Mouse (Mus musculus): Measurements from ENCODE around the gene Esd. TPM values are rescaled to one million over a fixed set of nuclear protein-coding genes. Genes with fewer than 3 reads are reported as not detected.
A peak's percentile ranks its signal among the peaks of the same experiment; 100 is the strongest.

The Esd gene
- polyA plus RNA-seq (2015; fragmentation: Nextera tagmentation; extraction: Ambion mirVana) = 303 and 336 TPM in 2 replicates

GRCm38 (mm10) chr14:74732079-74732783, at the start of gene Esd:
Esd (plus strand) TSS chr14:74732297.
- Histone ChIP-seq H3K27ac (peak within 1 kb of the TSS; percentile 64), H3K4me3 (peak within 1 kb of the TSS; percentile 64), H3K4me1 (peaks cover 12% of the 10 kb centered on the region), H3K36me3 (ENCODE audit: poor library complexity, severe bottlenecking) (peaks cover 13% of the 10 kb centered on the region), H3K9ac (peak within 1 kb of the TSS; percentile 80), H3K4me2 (peak within 1 kb of the TSS; percentile 73), H3K27me3 (no peaks in the 10 kb centered on the region), H3K9me3 (replicated peaks) (no peaks in the 10 kb centered on the region)
- under 1% methylated on average over 52 of the region's 53 CpGs for WGBS
- ATAC-seq = peak; percentile 99

- Histone ChIP-seq H3K27me3 (no peaks in the 10 kb centered on the region), H3K9ac (no peak overlapping the region), H3K27ac (no peak overlapping the region), H3K4me1 (no peaks in the 10 kb centered on the region), H3K9me3 (replicated peaks) (no peaks in the 10 kb centered on the region), H3K4me2 (no peak overlapping the region), H3K36me3 (ENCODE audit: poor library complexity, severe bottlenecking) (no peaks in the 10 kb centered on the region), H3K4me3 (no peak overlapping the region)
- 70% methylated on average over 5 of the region's 5 CpGs for WGBS
- no peak for ATAC-seq
Observed at GRCm38 (mm10) chr14:74684298-74684978, 47.7 kb upstream of the Esd start.

GRCm38 (mm10) chr14:74691963-74692362, 40.1 kb upstream of the Esd start:
- H3K27ac ChIP-seq = no peak overlapping the region
- H3K27me3 ChIP-seq = no peaks in the 10 kb centered on the region
- no peaks in the 10 kb centered on the region for H3K4me1 ChIP-seq
- no peaks in the 10 kb centered on the region for H3K9me3 ChIP-seq (replicated peaks)
- H3K9ac ChIP-seq = no peak overlapping the region
- H3K4me2 ChIP-seq = no peak overlapping the region
- WGBS = 89% methylated on average over 2 of the region's 2 CpGs
- no peak overlapping the region for H3K4me3 ChIP-seq
- no peak for ATAC-seq
- no peaks in the 10 kb centered on the region for H3K36me3 ChIP-seq (ENCODE audit: poor library complexity, severe bottlenecking)

GRCm38 (mm10) chr14:74696766-74697165, 35.3 kb upstream of the Esd start:
- H3K27ac ChIP-seq = no peak overlapping the region

GRCm38 (mm10) chr14:74697432-74697831, 34.7 kb upstream of the Esd start:
- H3K9me3 ChIP-seq (replicated peaks) = no peaks in the 10 kb centered on the region
- H3K27ac ChIP-seq = no peak overlapping the region
- H3K4me3 ChIP-seq = no peak overlapping the region
- H3K9ac ChIP-seq = no peak overlapping the region
- no peaks in the 10 kb centered on the region for H3K36me3 ChIP-seq (ENCODE audit: poor library complexity, severe bottlenecking)
- no peak overlapping the region for H3K4me2 ChIP-seq
- no peaks in the 10 kb centered on the region for H3K27me3 ChIP-seq
- ATAC-seq = no peak
- H3K4me1 ChIP-seq = no peaks in the 10 kb centered on the region

More at GRCm38 (mm10) chr14:74696766-74697165, 35.3 kb upstream of the Esd start:
- WGBS = 65% methylated on average over 4 of the region's 4 CpGs
- Histone ChIP-seq H3K9ac (no peak overlapping the region), H3K4me1 (no peaks in the 10 kb centered on the region), H3K9me3 (replicated peaks) (no peaks in the 10 kb centered on the region), H3K4me2 (no peak overlapping the region), H3K27me3 (no peaks in the 10 kb centered on the region), H3K36me3 (ENCODE audit: poor library complexity, severe bottlenecking) (no peaks in the 10 kb centered on the region), H3K4me3 (no peak overlapping the region)
- ATAC-seq = 0 out of 2 replicates have a peak, but pooled peaks have one; percentile 13

GRCm38 (mm10) chr14:74699241-74699640, 32.9 kb upstream of the Esd start:
- H3K4me3 ChIP-seq = no peak overlapping the region
- no peak for ATAC-seq
- H3K9me3 ChIP-seq (replicated peaks) = no peaks in the 10 kb centered on the region
- H3K9ac ChIP-seq = no peak overlapping the region
- no peaks in the 10 kb centered on the region for H3K4me1 ChIP-seq
- H3K4me2 ChIP-seq = no peak overlapping the region
- WGBS = 89% methylated on average over 3 of the region's 3 CpGs
- H3K36me3 ChIP-seq (ENCODE audit: poor library complexity, severe bottlenecking) = no peaks in the 10 kb centered on the region
- no peak overlapping the region for H3K27ac ChIP-seq
- no peaks in the 10 kb centered on the region for H3K27me3 ChIP-seq

- Histone ChIP-seq H3K9ac (no peak overlapping the region), H3K9me3 (replicated peaks) (no peaks in the 10 kb centered on the region), H3K27me3 (no peaks in the 10 kb centered on the region), H3K4me1 (no peaks in the 10 kb centered on the region), H3K4me2 (no peak overlapping the region), H3K36me3 (ENCODE audit: poor library complexity, severe bottlenecking) (no peaks in the 10 kb centered on the region), H3K4me3 (no peak overlapping the region), H3K27ac (no peak overlapping the region)
- ATAC-seq = no peak
- WGBS = 71% methylated on average over 6 of the region's 6 CpGs
Observed at GRCm38 (mm10) chr14:74703930-74704329, 28.2 kb upstream of the Esd start.

GRCm38 (mm10) chr14:74709054-74709453, 23.0 kb upstream of the Esd start:
- no peak for ATAC-seq
- Histone ChIP-seq H3K36me3 (ENCODE audit: poor library complexity, severe bottlenecking) (no peaks in the 10 kb centered on the region), H3K9ac (no peak overlapping the region), H3K4me1 (no peaks in the 10 kb centered on the region), H3K9me3 (replicated peaks) (no peaks in the 10 kb centered on the region), H3K4me3 (no peak overlapping the region), H3K27ac (no peak overlapping the region), H3K27me3 (no peaks in the 10 kb centered on the region), H3K4me2 (no peak overlapping the region)
- WGBS = 33% methylated on average over 3 of the region's 3 CpGs

- Histone ChIP-seq H3K36me3 (ENCODE audit: poor library complexity, severe bottlenecking) (no peaks in the 10 kb centered on the region), H3K4me2 (no peak overlapping the region), H3K9me3 (replicated peaks) (no peaks in the 10 kb centered on the region), H3K4me1 (no peaks in the 10 kb centered on the region), H3K27me3 (no peaks in the 10 kb centered on the region), H3K4me3 (no peak overlapping the region), H3K9ac (no peak overlapping the region), H3K27ac (no peak overlapping the region)
- no peak for ATAC-seq
- 76% methylated on average over 3 of the region's 3 CpGs for WGBS
Observed at GRCm38 (mm10) chr14:74723541-74723940, 8.6 kb upstream of the Esd start.

GRCm38 (mm10) chr14:74731221-74732078, 647 bp upstream of the Esd start:
- H3K36me3 ChIP-seq (ENCODE audit: poor library complexity, severe bottlenecking) = peaks cover 5% of the 10 kb centered on the region; the same call in 1 of the 2 replicates

GRCm38 (mm10) chr14:74733397-74733796, 1.3 kb downstream of the Esd start:
- Histone ChIP-seq H3K4me3 (peak overlapping the region; percentile 64), H3K9ac (no peak overlapping the region), H3K4me2 (peak overlapping the region; percentile 73), H3K27ac (no peak overlapping the region), H3K4me1 (peaks cover 12% of the 10 kb centered on the region), H3K9me3 (replicated peaks) (no peaks in the 10 kb centered on the region), H3K27me3 (no peaks in the 10 kb centered on the region), H3K36me3 (ENCODE audit: poor library complexity, severe bottlenecking) (peaks cover 24% of the 10 kb centered on the region)
- WGBS = 62% methylated on average over 2 of the region's 2 CpGs
- no peak for ATAC-seq

More at GRCm38 (mm10) chr14:74731221-74732078, 647 bp upstream of the Esd start:
- Histone ChIP-seq H3K4me2 (peak overlapping the region; percentile 73), H3K4me1 (peaks cover 12% of the 10 kb centered on the region), H3K27me3 (no peaks in the 10 kb centered on the region), H3K4me3 (peak overlapping the region; percentile 64), H3K9ac (peak overlapping the region; percentile 80; the same call in 1 of the 2 replicates), H3K27ac (peak overlapping the region; percentile 7; the same call in 1 of the 2 replicates), H3K9me3 (replicated peaks) (no peaks in the 10 kb centered on the region)
- 30% methylated on average over 9 of the region's 9 CpGs for WGBS
- ATAC-seq = no peak

- WGBS = 91% methylated on average over 6 of the region's 6 CpGs
Observed at GRCm38 (mm10) chr14:74735471-74735870, 3.4 kb downstream of the Esd start.

More at GRCm38 (mm10) chr14:74735471-74735870, 3.4 kb downstream of the Esd start:
- Histone ChIP-seq H3K27me3 (no peaks in the 10 kb centered on the region), H3K4me1 (peaks cover 12% of the 10 kb centered on the region), H3K4me2 (no peak overlapping the region), H3K36me3 (ENCODE audit: poor library complexity, severe bottlenecking) (peaks cover 44% of the 10 kb centered on the region), H3K9me3 (replicated peaks) (no peaks in the 10 kb centered on the region), H3K4me3 (no peak overlapping the region), H3K9ac (no peak overlapping the region), H3K27ac (no peak overlapping the region)
- no peak for ATAC-seq

Measured in forebrain, embryonic 13.5 days (tissue).